Mouse (Mus musculus) activated CD4-positive, CD25-positive, alpha-beta regulatory T cell, adult 4 months (primary cell): Measurements from ENCODE around the gene Bud31. TPM values are rescaled to one million over a fixed set of nuclear protein-coding genes. Genes with fewer than 3 reads are reported as not detected.

Source experiments
- polyA plus RNA-seq, 2 experiments: library from polyadenylated mRNA; unstranded; fragments of 100-300 nt; shearing (Covaris generic); gene quantifications; one replicate each; pipeline ENCODE4 v1.2.1; 2017

Bud31 gene
- polyA plus RNA-seq, 2 experiments from 2014 or later: 107 to 118 TPM

Other genes with a start within 250 kb of the Bud31 start
- 1 to 10 TPM; 4.0 to 5.2 TPM for gene Smurf1, start 174.5 kb upstream of the Bud31 start, polyA plus RNA-seq
- not detected for gene Gm4871, start 107.6 kb upstream of the Bud31 start, polyA plus RNA-seq
- not detected for gene 1700018F24Rik, start 97.4 kb upstream of the Bud31 start, polyA plus RNA-seq
- 10 to 100 TPM; 84.8 to 96.6 TPM for gene Arpc1a, start 56.5 kb upstream of the Bud31 start, polyA plus RNA-seq
- not detected for gene Kpna7, start 56.3 kb upstream of the Bud31 start, polyA plus RNA-seq
- 1,000 to 10,000 TPM in 1 of 2 experiments, 100 to 1,000 TPM in 1; 727 to 1,112 TPM for gene Arpc1b, start 26.1 kb upstream of the Bud31 start, polyA plus RNA-seq
- 10 to 100 TPM; 32.2 to 41.5 TPM for gene Pdap1, start 124 bp upstream of the Bud31 start, polyA plus RNA-seq
- 10 to 100 TPM in 1 of 2 experiments, 1 to 10 TPM in 1; 7.0 to 18.0 TPM for gene Ptcd1, start 26.7 kb downstream of the Bud31 start, polyA plus RNA-seq
- 10 to 100 TPM; 13.7 to 17.7 TPM for gene Cpsf4, start 26.9 kb downstream of the Bud31 start, polyA plus RNA-seq
- 100 to 1,000 TPM; 418 to 445 TPM for gene Atp5j2, start 51.7 kb downstream of the Bud31 start, polyA plus RNA-seq
- 10 to 100 TPM; 16.7 to 20.3 TPM for gene Zkscan14, start 61.5 kb downstream of the Bud31 start, polyA plus RNA-seq
- gene Zkscan5, start 64.2 kb downstream of the Bud31 start, polyA plus RNA-seq: 1 to 10 TPM; 4.8 to 6.0 TPM
- 10 to 100 TPM; 59.5 to 61.1 TPM for gene Zfp655, start 91.4 kb downstream of the Bud31 start, polyA plus RNA-seq
- under 1 TPM; 0.37 to 0.45 TPM for gene Zscan25, start 140.1 kb downstream of the Bud31 start, polyA plus RNA-seq
- gene Cyp3a57, start 204.9 kb downstream of the Bud31 start, polyA plus RNA-seq: not detected